Mouse (Mus musculus) bone marrow macrophage, adult 2 months (primary cell): ENCODE measurements around the gene Klhl8.

Source experiments
- CTCF ChIP-seq: IDR thresholded peaks from 2 replicates; pipeline ENCODE4 v1.5.1; 2012; ENCODE audit warnings: low read depth, mild to moderate bottlenecking, low read length, moderate library complexity
- POLR2A ChIP-seq: IDR thresholded peaks from 2 replicates; pipeline ENCODE4 v1.6.1; 2012; ENCODE audit warnings: mild to moderate bottlenecking, low read depth, low read length, borderline replicate concordance

DNA sequence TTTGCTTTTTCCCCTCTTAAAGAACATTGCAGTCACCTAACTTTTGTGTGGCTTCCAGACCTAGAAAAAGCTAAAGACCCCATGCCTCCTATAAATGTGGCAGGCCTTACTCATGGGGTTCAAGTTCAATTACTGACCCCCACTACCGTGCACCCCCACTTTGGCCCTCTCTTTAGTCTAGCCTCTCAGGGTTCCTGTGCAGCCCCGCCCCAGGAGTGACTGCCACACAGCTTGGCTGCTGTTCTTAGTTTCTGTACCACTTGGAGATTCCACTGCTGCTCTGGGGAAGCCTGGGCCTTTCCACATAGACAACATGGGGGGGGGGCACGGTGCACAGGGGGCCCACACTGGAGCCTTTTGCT is 71.8 kb downstream of the Klhl8 start:
- TF ChIP-seq CTCF (no peak), POLR2A (no peak)
